Mouse (Mus musculus) brain, embryonic 14.5 days (tissue): ENCODE data around the gene S100a6.

Source experiments
- CTCF ChIP-seq: fragments of 200-500 bp; IDR thresholded peaks from 2 replicates; pipeline ENCODE4 v1.5.1; 2012; ENCODE audit warnings: inconsistent platforms, mild to moderate bottlenecking, moderate library complexity, borderline replicate concordance; ENCODE audit not compliant: insufficient read depth, insufficient read length; ENCODE audit errors: extremely low read depth
- POLR2A ChIP-seq: fragments of 200-500 bp; IDR thresholded peaks from 2 replicates; pipeline ENCODE4 v1.6.1; 2012; ENCODE audit warnings: mild to moderate bottlenecking, inconsistent platforms, borderline replicate concordance; ENCODE audit not compliant: poor library complexity, insufficient read depth, insufficient read length, severe bottlenecking; ENCODE audit errors: extremely low read depth

- TF ChIP-seq POLR2A = no peak
- peak; percentile 54; the same call in 1 of the 2 replicates for TF ChIP-seq CTCF
Observed at GRCm38 (mm10) chr3:90644220-90644619, 31.5 kb downstream of the S100a6 start.
